Mouse (Mus musculus): ENCODE results near the gene Btbd9. TPM values are rescaled to one million over a fixed set of nuclear protein-coding genes. Genes with fewer than 3 reads are reported as not detected.
"Not testable (repeated sequence)": the region's sequence is repeated elsewhere in the genome, so short reads cannot be mapped to it uniquely, and the experiment has no call there.

The Btbd9 gene
- polyA plus RNA-seq, 1 experiment = 25.6 TPM

DNA sequence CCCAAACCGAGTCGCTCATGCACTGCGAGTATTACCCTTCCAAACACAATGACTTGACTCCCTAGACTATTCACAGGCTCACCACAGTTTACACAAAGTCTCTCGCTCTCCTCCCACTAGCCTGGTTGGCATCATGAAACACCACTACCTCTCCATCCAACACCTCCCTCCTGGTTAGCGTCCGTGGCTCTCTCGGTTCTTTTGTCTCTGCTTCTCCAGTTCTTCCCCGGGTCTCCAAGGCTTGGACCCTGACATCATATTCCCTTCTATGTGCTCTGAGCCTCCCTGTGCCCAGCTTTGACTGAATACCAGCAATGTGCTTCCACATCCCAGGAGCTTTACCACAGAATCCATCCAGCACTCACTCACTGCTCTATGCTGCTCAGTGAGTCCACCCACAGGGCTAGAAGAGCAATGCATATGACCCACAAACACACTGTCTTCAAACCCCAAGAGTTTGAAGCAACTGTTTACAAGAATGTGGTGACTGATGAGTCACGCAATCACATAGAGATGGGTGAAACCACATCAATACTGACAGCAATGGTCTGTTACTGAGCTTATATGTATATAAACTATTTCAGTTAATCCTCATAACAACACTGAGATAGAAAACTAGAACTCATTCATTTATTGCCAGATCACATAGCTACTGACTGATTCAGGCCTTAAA, 53.7 kb downstream of the Btbd9 start:
- Histone ChIP-seq H3K27me3 (replicated peaks; ENCODE audit: control insufficient read depth, insufficient read depth, low read length) (no peaks in the 10 kb centered on the region), H3K4me1 (ENCODE audit: control insufficient read depth, insufficient read depth, low read length) (no peaks in the 10 kb centered on the region), H3K36me3 (ENCODE audit: control insufficient read depth, insufficient read depth, low read length) (no peaks in the 10 kb centered on the region), H3K4me3 (ENCODE audit: insufficient read depth, low read depth, low read length) (no peak overlapping the region), H3K27ac (ENCODE audit: insufficient read depth, low read depth, low read length) (no peak overlapping the region)
- WGBS = 95% methylated on average over 9 of the region's 9 CpGs
- DNase-seq = no peak
- TF ChIP-seq CTCF (conservative IDR thresholded peaks at IDR 0.05; ENCODE audit: insufficient read depth, insufficient read length, low read depth, low read length) (no peak), POLR2A (IDR thresholded peaks at IDR 0.05; ENCODE audit: low read depth, low read length) (no peak)

GRCm38 (mm10) chr17:30519172-30519512, 57.1 kb downstream of the Btbd9 start:
- WGBS = 82% methylated on average over 2 of the region's 2 CpGs
- not testable (repeated sequence) for H3K4me3 ChIP-seq (ENCODE audit: insufficient read depth, low read depth, low read length); DNase-seq; H3K27ac ChIP-seq (ENCODE audit: insufficient read depth, low read depth, low read length); H3K36me3 ChIP-seq (ENCODE audit: control insufficient read depth, insufficient read depth, low read length); H3K27me3 ChIP-seq (replicated peaks; ENCODE audit: control insufficient read depth, insufficient read depth, low read length); H3K4me1 ChIP-seq (ENCODE audit: control insufficient read depth, insufficient read depth, low read length)

- TF ChIP-seq CTCF (conservative IDR thresholded peaks at IDR 0.05; ENCODE audit: insufficient read depth, insufficient read length, low read depth, low read length) = no peak
- TF ChIP-seq POLR2A (IDR thresholded peaks at IDR 0.05; ENCODE audit: low read depth, low read length) = no peak
Observed at GRCm38 (mm10) chr17:30518431-30519171, 57.7 kb downstream of the Btbd9 start.

DNA sequence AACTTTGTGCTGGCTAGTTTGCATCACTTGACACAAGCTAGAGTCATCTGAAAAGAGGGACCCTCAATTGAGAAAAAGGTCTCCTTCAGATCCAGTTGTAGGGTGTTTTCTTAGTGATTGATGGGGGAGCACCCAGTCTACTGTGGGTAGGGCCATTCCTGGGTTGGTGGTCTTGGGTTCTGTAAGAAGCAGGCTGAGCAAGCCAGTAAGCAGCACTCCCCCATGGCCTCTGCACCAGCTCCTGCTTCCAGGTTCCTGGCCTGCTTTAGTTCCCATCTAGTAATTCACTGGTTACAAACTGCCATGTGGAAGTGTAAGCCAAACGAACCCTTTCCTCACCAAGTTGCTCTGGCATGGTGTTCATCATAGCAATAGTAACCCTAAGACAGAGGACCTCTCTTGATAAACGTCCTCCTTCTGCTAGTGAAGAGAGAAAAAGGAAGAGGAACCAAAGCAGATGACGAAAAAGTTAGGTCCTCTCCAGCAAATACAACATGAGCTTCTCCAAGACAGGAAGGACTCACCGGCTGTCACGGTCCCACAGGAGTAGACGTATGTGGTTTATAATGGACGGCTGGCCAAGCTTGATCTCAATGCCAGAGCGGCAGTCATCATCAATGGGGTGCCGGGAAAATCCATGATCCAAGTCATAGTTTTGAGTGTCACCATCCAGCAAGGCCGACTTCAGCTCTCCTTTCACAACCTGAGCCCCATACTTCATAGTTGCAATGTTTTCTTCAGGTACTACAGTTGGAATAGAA, 59.5 kb downstream of the Btbd9 start:
- no peak overlapping the region for H3K4me3 ChIP-seq (ENCODE audit: insufficient read depth, low read depth, low read length)
- H3K27ac ChIP-seq (ENCODE audit: insufficient read depth, low read depth, low read length) = no peak overlapping the region
- WGBS = 91% methylated on average over 10 of the region's 10 CpGs
- H3K27me3 ChIP-seq (replicated peaks; ENCODE audit: control insufficient read depth, insufficient read depth, low read length) = no peaks in the 10 kb centered on the region
- H3K36me3 ChIP-seq (ENCODE audit: control insufficient read depth, insufficient read depth, low read length) = no peaks in the 10 kb centered on the region; the same call in 1 of the 2 replicates
- H3K4me1 ChIP-seq (ENCODE audit: control insufficient read depth, insufficient read depth, low read length) = no peaks in the 10 kb centered on the region
- no peak for DNase-seq
- TF ChIP-seq POLR2A (IDR thresholded peaks at IDR 0.05; ENCODE audit: low read depth, low read length) (no peak), CTCF (conservative IDR thresholded peaks at IDR 0.05; ENCODE audit: insufficient read depth, insufficient read length, low read depth, low read length) (no peak)

More at GRCm38 (mm10) chr17:30518431-30519171, 57.7 kb downstream of the Btbd9 start:
- no peak overlapping the region for H3K4me3 ChIP-seq (ENCODE audit: insufficient read depth, low read depth, low read length)
- no peak overlapping the region for H3K27ac ChIP-seq (ENCODE audit: insufficient read depth, low read depth, low read length)
- no peaks in the 10 kb centered on the region; the same call in 1 of the 2 replicates for H3K36me3 ChIP-seq (ENCODE audit: control insufficient read depth, insufficient read depth, low read length)
- no peak for DNase-seq
- no peaks in the 10 kb centered on the region for H3K4me1 ChIP-seq (ENCODE audit: control insufficient read depth, insufficient read depth, low read length)
- no peaks in the 10 kb centered on the region for H3K27me3 ChIP-seq (replicated peaks; ENCODE audit: control insufficient read depth, insufficient read depth, low read length)
- 83% methylated on average over 8 of the region's 8 CpGs for WGBS

- Histone ChIP-seq H3K4me3 (ENCODE audit: insufficient read depth, low read depth, low read length) (no peak overlapping the region), H3K27me3 (replicated peaks; ENCODE audit: control insufficient read depth, insufficient read depth, low read length) (no peaks in the 10 kb centered on the region), H3K4me1 (ENCODE audit: control insufficient read depth, insufficient read depth, low read length) (no peaks in the 10 kb centered on the region), H3K36me3 (ENCODE audit: control insufficient read depth, insufficient read depth, low read length) (no peaks in the 10 kb centered on the region; the same call in 1 of the 2 replicates), H3K27ac (ENCODE audit: insufficient read depth, low read depth, low read length) (no peak overlapping the region)
- WGBS = 97% methylated on average over 8 of the region's 8 CpGs
- TF ChIP-seq CTCF (conservative IDR thresholded peaks at IDR 0.05; ENCODE audit: insufficient read depth, insufficient read length, low read depth, low read length) (no peak), POLR2A (IDR thresholded peaks at IDR 0.05; ENCODE audit: low read depth, low read length) (no peak)
- no peak for DNase-seq
Observed at GRCm38 (mm10) chr17:30515401-30515800, 60.9 kb downstream of the Btbd9 start.

GRCm38 (mm10) chr17:30513034-30513433, 63.3 kb downstream of the Btbd9 start:
- Histone ChIP-seq H3K27me3 (replicated peaks; ENCODE audit: control insufficient read depth, insufficient read depth, low read length) (no peaks in the 10 kb centered on the region), H3K4me1 (ENCODE audit: control insufficient read depth, insufficient read depth, low read length) (no peaks in the 10 kb centered on the region), H3K4me3 (ENCODE audit: insufficient read depth, low read depth, low read length) (no peak overlapping the region), H3K27ac (ENCODE audit: insufficient read depth, low read depth, low read length) (no peak overlapping the region), H3K36me3 (ENCODE audit: control insufficient read depth, insufficient read depth, low read length) (no peaks in the 10 kb centered on the region; the same call in 1 of the 2 replicates)
- no peak for DNase-seq
- 91% methylated on average over 9 of the region's 9 CpGs for WGBS
- TF ChIP-seq CTCF (conservative IDR thresholded peaks at IDR 0.05; ENCODE audit: insufficient read depth, insufficient read length, low read depth, low read length) = no peak
- TF ChIP-seq POLR2A (IDR thresholded peaks at IDR 0.05; ENCODE audit: low read depth, low read length) = no peak

DNA sequence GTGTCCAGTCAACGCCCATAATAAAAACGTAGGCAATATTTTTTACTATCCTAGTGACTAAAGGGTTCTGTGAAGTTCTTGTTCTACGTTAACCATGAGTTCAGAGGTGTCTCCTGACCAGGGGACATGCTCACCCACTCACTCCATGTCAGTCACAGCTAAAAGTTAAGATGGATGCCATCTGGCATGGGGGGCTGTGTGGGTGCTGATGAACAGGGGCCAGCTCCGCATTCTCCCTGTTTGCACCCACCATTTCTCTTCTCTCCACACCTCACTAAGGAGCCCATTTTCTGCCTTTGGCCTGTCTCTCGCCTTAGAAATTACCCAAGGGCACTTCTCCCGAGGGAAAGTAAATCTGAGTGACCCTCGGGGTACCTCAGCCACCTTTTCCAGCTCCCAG, 63.8 kb downstream of the Btbd9 start:
- no peaks in the 10 kb centered on the region for H3K27me3 ChIP-seq (replicated peaks; ENCODE audit: control insufficient read depth, insufficient read depth, low read length)
- DNase-seq = no peak
- 89% methylated on average over 7 of the region's 7 CpGs for WGBS
- H3K27ac ChIP-seq (ENCODE audit: insufficient read depth, low read depth, low read length) = no peak overlapping the region
- no peak for TF ChIP-seq POLR2A (IDR thresholded peaks at IDR 0.05; ENCODE audit: low read depth, low read length)
- TF ChIP-seq CTCF (conservative IDR thresholded peaks at IDR 0.05; ENCODE audit: insufficient read depth, insufficient read length, low read depth, low read length) = no peak
- H3K36me3 ChIP-seq (ENCODE audit: control insufficient read depth, insufficient read depth, low read length) = no peaks in the 10 kb centered on the region; the same call in 1 of the 2 replicates
- no peaks in the 10 kb centered on the region for H3K4me1 ChIP-seq (ENCODE audit: control insufficient read depth, insufficient read depth, low read length)
- H3K4me3 ChIP-seq (ENCODE audit: insufficient read depth, low read depth, low read length) = no peak overlapping the region
